In genomic region chr7:127921516-127921915, GRCm38 (mm10) we compare ENCODE assay signal across 10 mouse cellular contexts. TPM values are rescaled to one million over a fixed set of nuclear protein-coding genes. Genes with fewer than 3 reads are reported as not detected.
DNase-seq lines count a peak whose midpoint lies in the region; ATAC-seq and TF ChIP-seq lines count a peak whose summit lies in the region.
"Had no signal": no experiment of that assay in that cellular context is flagged by ENCODE, and none has a peak within 500 bp of the region (broad histone marks: within the 10 kb centered on the region; RNA-seq: fewer than 3 reads in every experiment).

No protein-coding gene starts in this region.

- H3K27ac ChIP-seq in layer of hippocampus, adult 2 months = peak overlapping the region; percentile 66; the same call in 1 of the 2 replicates

- peak; percentile 53 for DNase-seq in CD4-positive, CD25-positive, alpha-beta regulatory T cell, adult 2 months (ENCODE audit: low read depth, low spot score)
- no peak for DNase-seq in layer of hippocampus, adult 2 months (ENCODE audit: low spot score in 2 of 2)
- no peak for DNase-seq in layer of hippocampus, adult 9-10 months (ENCODE audit: low spot score)
- peak; percentile 45 for DNase-seq in brain, adult 2 months (ENCODE audit: low read depth, low spot score)
- DNase-seq in heart, postnatal 36 days = no peak
- no peak for DNase-seq in left cerebral cortex, adult 11 months (ENCODE audit: low spot score)

- intact Hi-C loops in heart, postnatal 36 days (cut with DNase I) = no loop called here

- TF ChIP-seq CTCF in layer of hippocampus, adult 2 months (conservative IDR thresholded peaks at IDR 0.05) = peak; percentile 64

- no peak for ATAC-seq in CD4-positive, CD25-positive, alpha-beta regulatory T cell, adult 4 months
- 0 out of 2 replicates have a peak, but pooled peaks have one; percentile 11 for ATAC-seq in megakaryocyte, adult 5-6 weeks (ENCODE audit: poor library complexity, severe bottlenecking)

- no peak overlapping the region for H3K4me3 ChIP-seq in layer of hippocampus, adult 2 months

RNA-seq across cellular contexts. Expression of gene Prss8, which starts 8.4 kb away (rescaled TPM):
- not detected for polyA plus RNA-seq in CD4-positive, CD25-positive, alpha-beta regulatory T cell, adult 4 months (2017; shearing (Covaris generic))
- under 1 TPM; 0.20 to 0.66 TPM for total RNA-seq in layer of hippocampus, adult 2 months (2021)
- total RNA-seq in megakaryocyte, adult 5-6 weeks (2015) = not detected in 2 replicates
- total RNA-seq in megakaryocyte, adult 5-6 weeks (2017) = not detected in 2 replicates
- total RNA-seq in heart, postnatal 36 days (2021) = not detected
- total RNA-seq: adrenal gland, postnatal 36 days had no signal
- polyA plus RNA-seq: macrophage had no signal

RNA-seq across cellular contexts. Expression of gene Kat8, which starts 9.2 kb away (rescaled TPM):
- polyA plus RNA-seq in CD4-positive, CD25-positive, alpha-beta regulatory T cell, adult 4 months (2017; shearing (Covaris generic)) = 10 to 100 TPM; 39.8 to 41.9 TPM
- 10 to 100 TPM; 31.7 to 34.3 TPM for total RNA-seq in layer of hippocampus, adult 2 months (2021)
- 20.1 and 24.6 TPM in 2 replicates for total RNA-seq in megakaryocyte, adult 5-6 weeks (2015)
- total RNA-seq in megakaryocyte, adult 5-6 weeks (2017) = 22.7 and 23.6 TPM in 2 replicates
- 10 to 100 TPM; 13.8 to 16.1 TPM for total RNA-seq in heart, postnatal 36 days (2021)

RNA-seq across cellular contexts. Expression of gene Bckdk, which starts 17.6 kb away (rescaled TPM):
- 100 to 1,000 TPM in 1 of 2 experiments, 10 to 100 TPM in 1; 59.0 to 108 TPM for polyA plus RNA-seq in CD4-positive, CD25-positive, alpha-beta regulatory T cell, adult 4 months (2017; shearing (Covaris generic))
- 10 to 100 TPM; 36.9 to 41.7 TPM for total RNA-seq in layer of hippocampus, adult 2 months (2021)
- total RNA-seq in megakaryocyte, adult 5-6 weeks (2015) = 45.1 and 47.9 TPM in 2 replicates
- total RNA-seq in megakaryocyte, adult 5-6 weeks (2017) = 31.2 and 35.5 TPM in 2 replicates
- 100 to 1,000 TPM; 113 to 120 TPM for total RNA-seq in heart, postnatal 36 days (2021)

RNA-seq across cellular contexts. Expression of gene Prss36, which starts 25.0 kb away (rescaled TPM):
- 1 to 10 TPM; 2.5 to 4.3 TPM for polyA plus RNA-seq in CD4-positive, CD25-positive, alpha-beta regulatory T cell, adult 4 months (2017; shearing (Covaris generic))
- total RNA-seq in layer of hippocampus, adult 2 months (2021) = 10 to 100 TPM in 1 of 2 experiments, 1 to 10 TPM in 1; 9.7 to 10.6 TPM
- total RNA-seq in megakaryocyte, adult 5-6 weeks (2015) = 0.78 and 1.1 TPM in 2 replicates
- total RNA-seq in megakaryocyte, adult 5-6 weeks (2017) = 1.7 TPM in 1 of 2 replicates, not detected in the other
- total RNA-seq in heart, postnatal 36 days (2021) = 1 to 10 TPM; 7.9 to 8.1 TPM

RNA-seq across cellular contexts. Expression of gene Vkorc1, which starts 26.1 kb away (rescaled TPM):
- polyA plus RNA-seq in CD4-positive, CD25-positive, alpha-beta regulatory T cell, adult 4 months (2017; shearing (Covaris generic)) = 10 to 100 TPM; 43.3 to 58.0 TPM
- 10 to 100 TPM; 26.3 to 26.6 TPM for total RNA-seq in layer of hippocampus, adult 2 months (2021)
- 49.9 and 59.6 TPM in 2 replicates for total RNA-seq in megakaryocyte, adult 5-6 weeks (2015)
- 5.5 and 11.2 TPM in 2 replicates for total RNA-seq in megakaryocyte, adult 5-6 weeks (2017)
- total RNA-seq in heart, postnatal 36 days (2021) = 10 to 100 TPM; 22.1 to 22.6 TPM

Comparison
In these comparisons a context has a peak if more than half of its experiments do, and no peak if none do; other contexts are left out.
1. DNase-seq: peak in CD4-positive, CD25-positive, alpha-beta regulatory T cell, adult 2 months (single experiment) and brain, adult 2 months (single experiment); none in layer of hippocampus, adult 2 months (0 of 2), layer of hippocampus, adult 9-10 months (single experiment), heart, postnatal 36 days (0 of 2) and left cerebral cortex, adult 11 months (single experiment).